Mouse (Mus musculus) liver, adult (tissue): ENCODE data around the gene Tmco5b.

Experiments
- GATA4 ChIP-seq: IDR thresholded peaks from 2 replicates; pipeline ENCODE4 v1.6.1; 2014; ENCODE audit warnings: mild to moderate bottlenecking, low read length; ENCODE audit not compliant: insufficient replicate concordance

Gene Tmco5b

GRCm38 (mm10) chr2:113285432-113285831 lies at the start of gene Tmco5b:
Tmco5b (plus strand) TSS chr2:113285732.
- no peak for TF ChIP-seq GATA4

GRCm38 (mm10) chr2:113236993-113237392 lies 48.5 kb upstream of the Tmco5b start:
- TF ChIP-seq GATA4 = no peak

GRCm38 (mm10) chr2:113238871-113239270 lies 46.7 kb upstream of the Tmco5b start:
- TF ChIP-seq GATA4 = no peak

- no peak for TF ChIP-seq GATA4
Observed at GRCm38 (mm10) chr2:113302349-113303239, 17.1 kb downstream of the Tmco5b start.

GRCm38 (mm10) chr2:113303240-113303538 lies 17.7 kb downstream of the Tmco5b start:
- TF ChIP-seq GATA4 = no peak

- no peak for TF ChIP-seq GATA4
Observed at GRCm38 (mm10) chr2:113305339-113305738, 19.8 kb downstream of the Tmco5b start.

- TF ChIP-seq GATA4 = no peak
Observed at GRCm38 (mm10) chr2:113311211-113311610, 25.7 kb downstream of the Tmco5b start.

- TF ChIP-seq GATA4 = no peak
Observed at GRCm38 (mm10) chr2:113323016-113323415, 37.5 kb downstream of the Tmco5b start.

- no peak for TF ChIP-seq GATA4
Observed at GRCm38 (mm10) chr2:113333799-113334541, 48.4 kb downstream of the Tmco5b start.

GRCm38 (mm10) chr2:113335561-113336294 lies 50.2 kb downstream of the Tmco5b start:
- no peak for TF ChIP-seq GATA4

GRCm38 (mm10) chr2:113344536-113344935 lies 59.0 kb downstream of the Tmco5b start:
- TF ChIP-seq GATA4 = no peak
